Mouse (Mus musculus) MEL (cell line): Measurements from ENCODE around the gene Col26a1.

Source experiments
- CTCF ChIP-seq, 3 experiments: IDR thresholded peaks in 2 of 3; conservative IDR thresholded peaks in 1 of 3; 2 replicates each; pipeline ENCODE4 v1.5.1; 2011 to 2012; ENCODE audit warnings: low read length in 3 of 3, low read depth in 2 of 3, mild to moderate bottlenecking in 2 of 3, improper control_type of control experiment in 1 of 3, inconsistent platforms in 1 of 3, mixed read lengths in 1 of 3, moderate library complexity in 1 of 3; ENCODE audit not compliant: control insufficient read depth in 1 of 3, insufficient read depth in 1 of 3, poor library complexity in 1 of 3, severe bottlenecking in 1 of 3
- E2F4 ChIP-seq: IDR thresholded peaks from 2 replicates; pipeline ENCODE4 v1.6.1; 2011; ENCODE audit warnings: low read depth, low read length, improper control_type of control experiment, borderline replicate concordance
- GABPA ChIP-seq: IDR thresholded peaks from 2 replicates; pipeline ENCODE4 v1.6.1; 2012; ENCODE audit warnings: low read depth, mild to moderate bottlenecking, inconsistent platforms, low read length, improper control_type of control experiment, moderate library complexity
- MEF2A ChIP-seq: IDR thresholded peaks from 2 replicates; pipeline ENCODE4 v1.6.1; 2014; ENCODE audit warnings: low read depth, mild to moderate bottlenecking, inconsistent platforms, low read length, improper control_type of control experiment; ENCODE audit not compliant: poor library complexity, insufficient replicate concordance, severe bottlenecking; ENCODE audit errors: extremely low read depth
- POLR2A ChIP-seq, 2 experiments: IDR thresholded peaks; 2 replicates each; pipeline ENCODE4 v1.6.1; 2011 to 2012; ENCODE audit warnings: low read length in 2 of 2, mild to moderate bottlenecking in 2 of 2, control low read depth in 1 of 2, improper control_type of control experiment in 1 of 2, low read depth in 1 of 2, moderate library complexity in 1 of 2; ENCODE audit not compliant: control insufficient read depth in 1 of 2, insufficient read depth in 1 of 2, poor library complexity in 1 of 2
- TCF12 ChIP-seq: IDR thresholded peaks from 2 replicates; pipeline ENCODE4 v1.6.1; 2014; ENCODE audit warnings: low read depth, mild to moderate bottlenecking, inconsistent platforms, low read length, improper control_type of control experiment, moderate library complexity
- ZMIZ1 ChIP-seq: IDR thresholded peaks from 2 replicates; pipeline ENCODE4 v1.6.1; 2012; ENCODE audit warnings: low read depth, mild to moderate bottlenecking, inconsistent platforms, low read length, improper control_type of control experiment, moderate library complexity

- TF ChIP-seq POLR2A (IDR thresholded peaks at IDR 0.05; ENCODE audit: control insufficient read depth in 1 of 2, insufficient read depth in 1 of 2, low read depth in 1 of 2, low read length in 2 of 2, poor library complexity in 1 of 2): no peak
- TF ChIP-seq CTCF (IDR thresholded peaks at IDR 0.05 in 2 of 3, conservative IDR thresholded peaks at IDR 0.05 in 1 of 3; ENCODE audit: control insufficient read depth in 1 of 3, insufficient read depth in 1 of 3, low read depth in 2 of 3, low read length in 3 of 3, poor library complexity in 1 of 3, severe bottlenecking in 1 of 3): no peak
- no peak for TF ChIP-seq MEF2A
- TF ChIP-seq TCF12: no peak
- no peak for TF ChIP-seq E2F4
- no peak for TF ChIP-seq GABPA
- no peak for TF ChIP-seq ZMIZ1
These were observed 32.3 kb downstream of the Col26a1 start for GRCm38 (mm10) chr5:136850716-136851115.
